Mouse (Mus musculus): ENCODE measurements at regions not wholly inside any gene's neighbourhood (a gene's known extent, or its start where the extent isn't known, plus 50 kb on each side); places are given as distances from the start of the nearest gene placed in this dataset.

GRCm38 (mm10) chr7:39773291-39773690 lies 255.7 kb downstream of the Zfp619 start:
- TF ChIP-seq CTCF (IDR thresholded peaks at IDR 0.05; ENCODE audit: low read depth) (no peak), EP300 (IDR thresholded peaks at IDR 0.05; ENCODE audit: low read depth) (no peak)
